Comparison of ENCODE assay signal across 10 mouse cellular contexts in genomic region chr3:121345643-121346000, GRCm38 (mm10). TPM values are rescaled to one million over a fixed set of nuclear protein-coding genes. Genes with fewer than 3 reads are reported as not detected.
DNase-seq lines count a peak whose midpoint lies in the region; ATAC-seq and TF ChIP-seq lines count a peak whose summit lies in the region.
"Had no signal": no experiment of that assay in that cellular context is flagged by ENCODE, and none has a peak within 500 bp of the region (broad histone marks: within the 10 kb centered on the region; RNA-seq: fewer than 3 reads in every experiment).

No protein-coding gene starts in this region.

- peaks cover 65% of the 10 kb centered on the region for H3K4me1 ChIP-seq in forebrain, embryonic 10.5 days
- H3K4me1 ChIP-seq in forebrain, embryonic 11.5 days (replicated peaks; ENCODE audit: control insufficient read depth, insufficient read depth, low read length): peaks cover 14% of the 10 kb centered on the region; the same call in 1 of the 2 replicates
- H3K4me1 ChIP-seq in lung, embryonic 16.5 days (replicated peaks; ENCODE audit: control insufficient read depth, insufficient read depth, low read length): peaks cover 30% of the 10 kb centered on the region
- peaks cover 29% of the 10 kb centered on the region for H3K4me1 ChIP-seq in kidney, embryonic 16.5 days (ENCODE audit: insufficient read depth, low read length)
- H3K4me1 ChIP-seq in small intestine, adult 2 months (ENCODE audit: control insufficient read depth, insufficient read depth, insufficient read length, low read length): peaks cover 18% of the 10 kb centered on the region
- peaks cover 8% of the 10 kb centered on the region; the same call in 1 of the 2 replicates for H3K4me1 ChIP-seq in midbrain, postnatal 0 days (ENCODE audit: insufficient read depth, low read length)

- peaks cover 7% of the 10 kb centered on the region; the same call in 1 of the 2 replicates for H3K27me3 ChIP-seq in forebrain, embryonic 10.5 days (ENCODE audit: poor library complexity, severe bottlenecking)
- H3K27me3 ChIP-seq in forebrain, embryonic 11.5 days (ENCODE audit: control insufficient read depth, insufficient read depth, low read length): no peaks in the 10 kb centered on the region
- no peaks in the 10 kb centered on the region for H3K27me3 ChIP-seq in lung, embryonic 16.5 days (ENCODE audit: control insufficient read depth, insufficient read depth, low read depth, low read length)
- H3K27me3 ChIP-seq in kidney, embryonic 16.5 days (ENCODE audit: insufficient read depth, low read length): no peaks in the 10 kb centered on the region
- no peaks in the 10 kb centered on the region for H3K27me3 ChIP-seq in small intestine, adult 2 months (ENCODE audit: control insufficient read depth, insufficient read depth, low read length)
- no peaks in the 10 kb centered on the region for H3K27me3 ChIP-seq in midbrain, postnatal 0 days (ENCODE audit: insufficient read depth, low read length)
- H3K27me3 ChIP-seq: neural tube, embryonic 15.5 days had no signal

- no peak for TF ChIP-seq CTCF in small intestine, adult 2 months (IDR thresholded peaks at IDR 0.05; ENCODE audit: extremely low read depth, insufficient read length, insufficient replicate concordance, low read depth, low read length)
- TF ChIP-seq CTCF in midbrain, postnatal 0 days (IDR thresholded peaks at IDR 0.05): no peak

- H3K9me3 ChIP-seq in forebrain, embryonic 10.5 days: no peaks in the 10 kb centered on the region
- no peaks in the 10 kb centered on the region for H3K9me3 ChIP-seq in forebrain, embryonic 11.5 days (ENCODE audit: control insufficient read depth, low read length)
- no peaks in the 10 kb centered on the region for H3K9me3 ChIP-seq in lung, embryonic 16.5 days (ENCODE audit: control insufficient read depth, low read length)
- no peaks in the 10 kb centered on the region for H3K9me3 ChIP-seq in kidney, embryonic 16.5 days (ENCODE audit: low read length)
- H3K9me3 ChIP-seq in midbrain, postnatal 0 days (ENCODE audit: low read length): no peaks in the 10 kb centered on the region
- H3K9me3 ChIP-seq: midbrain, embryonic 12.5 days; neural tube, embryonic 15.5 days had no signal

- no peak overlapping the region for H3K4me3 ChIP-seq in forebrain, embryonic 10.5 days
- no peak overlapping the region for H3K4me3 ChIP-seq in forebrain, embryonic 11.5 days (ENCODE audit: low read depth, low read length)
- no peak overlapping the region for H3K4me3 ChIP-seq in lung, embryonic 16.5 days (ENCODE audit: low read length)
- no peak overlapping the region for H3K4me3 ChIP-seq in kidney, embryonic 16.5 days (ENCODE audit: low read length)
- no peak overlapping the region for H3K4me3 ChIP-seq in small intestine, adult 2 months (ENCODE audit: low read depth, low read length)
- no peak overlapping the region for H3K4me3 ChIP-seq in midbrain, postnatal 0 days (ENCODE audit: low read depth, low read length)
- H3K4me3 ChIP-seq: midbrain, embryonic 12.5 days; neural tube, embryonic 15.5 days had no signal

- H3K36me3 ChIP-seq in forebrain, embryonic 10.5 days (replicated peaks): peaks cover 2% of the 10 kb centered on the region; the same call in 1 of the 2 replicates
- H3K36me3 ChIP-seq in forebrain, embryonic 11.5 days (ENCODE audit: control insufficient read depth, insufficient read depth, low read length): no peaks in the 10 kb centered on the region
- H3K36me3 ChIP-seq in lung, embryonic 16.5 days (ENCODE audit: control insufficient read depth, insufficient read depth, low read length): no peaks in the 10 kb centered on the region
- H3K36me3 ChIP-seq in kidney, embryonic 16.5 days (ENCODE audit: insufficient read depth, low read length): no peaks in the 10 kb centered on the region
- no peaks in the 10 kb centered on the region for H3K36me3 ChIP-seq in small intestine, adult 2 months (ENCODE audit: control insufficient read depth, insufficient read depth, low read length)
- no peaks in the 10 kb centered on the region for H3K36me3 ChIP-seq in midbrain, postnatal 0 days (ENCODE audit: insufficient read depth, low read length)
- H3K36me3 ChIP-seq: midbrain, embryonic 12.5 days; neural tube, embryonic 15.5 days had no signal

- no peak for DNase-seq in forebrain, embryonic 10.5 days (ENCODE audit: extremely low spot score, low spot score)
- DNase-seq in forebrain, embryonic 11.5 days (ENCODE audit: low spot score): no peak
- DNase-seq in lung, postnatal 4 days: no peak
- DNase-seq in midbrain, postnatal 0 days (ENCODE audit: low spot score): no peak
- DNase-seq in right cerebral cortex, postnatal 25 days: no peak

- TF ChIP-seq POLR2A in small intestine, adult 2 months (IDR thresholded peaks at IDR 0.05; ENCODE audit: low read depth, low read length): no peak

- no peak overlapping the region for H3K9ac ChIP-seq in forebrain, embryonic 11.5 days (ENCODE audit: low read length)
- no peak overlapping the region for H3K9ac ChIP-seq in lung, embryonic 16.5 days (ENCODE audit: low read length)
- H3K9ac ChIP-seq in kidney, embryonic 16.5 days (replicated peaks; ENCODE audit: low read length): no peak overlapping the region
- H3K9ac ChIP-seq in midbrain, postnatal 0 days (replicated peaks; ENCODE audit: low read length, poor library complexity, severe bottlenecking): no peak overlapping the region
- H3K9ac ChIP-seq: midbrain, embryonic 12.5 days; neural tube, embryonic 15.5 days had no signal

- H3K4me2 ChIP-seq in forebrain, embryonic 11.5 days (ENCODE audit: low read depth, low read length, severe bottlenecking): no peak overlapping the region
- H3K4me2 ChIP-seq in lung, embryonic 16.5 days (ENCODE audit: low read depth, low read length): no peak overlapping the region
- no peak overlapping the region for H3K4me2 ChIP-seq in kidney, embryonic 16.5 days (replicated peaks; ENCODE audit: low read depth, low read length)
- H3K4me2 ChIP-seq in midbrain, postnatal 0 days (ENCODE audit: low read depth, low read length, poor library complexity, severe bottlenecking): no peak overlapping the region
- H3K4me2 ChIP-seq: midbrain, embryonic 12.5 days; neural tube, embryonic 15.5 days had no signal

- WGBS in forebrain, embryonic 10.5 days: 74% methylated on average over 6 of the region's 6 CpGs
- WGBS in forebrain, embryonic 11.5 days: 72% methylated on average over 6 of the region's 6 CpGs
- 33% methylated on average over 6 of the region's 6 CpGs for WGBS in lung, embryonic 16.5 days
- 57% methylated on average over 6 of the region's 6 CpGs for WGBS in kidney, embryonic 16.5 days
- WGBS in small intestine, adult 2 months: 22% methylated on average over 6 of the region's 6 CpGs
- 59% methylated on average over 6 of the region's 6 CpGs for WGBS in midbrain, postnatal 0 days

- H3K27ac ChIP-seq in forebrain, embryonic 10.5 days: peak overlapping the region; percentile 77; the same call in 1 of the 2 replicates
- no peak overlapping the region for H3K27ac ChIP-seq in forebrain, embryonic 11.5 days (ENCODE audit: low read depth, low read length)
- H3K27ac ChIP-seq in lung, embryonic 16.5 days (ENCODE audit: low read length): peak overlapping the region; percentile 35
- H3K27ac ChIP-seq in kidney, embryonic 16.5 days (ENCODE audit: low read length): peak overlapping the region; percentile 41; the same call in 1 of the 2 replicates
- peak overlapping the region; percentile 60 for H3K27ac ChIP-seq in small intestine, adult 2 months (ENCODE audit: insufficient read depth, low read depth, low read length)
- H3K27ac ChIP-seq in midbrain, postnatal 0 days (ENCODE audit: low read depth, low read length): no peak overlapping the region
- H3K27ac ChIP-seq: neural tube, embryonic 15.5 days had no signal

- ATAC-seq in forebrain, embryonic 11.5 days (replicated peaks; ENCODE audit: low FRiP score): no peak
- ATAC-seq in lung, embryonic 16.5 days (ENCODE audit: low read depth): no peak
- no peak for ATAC-seq in kidney, embryonic 16.5 days (ENCODE audit: low FRiP score, low TSS enrichment)
- ATAC-seq in midbrain, postnatal 0 days (ENCODE audit: low FRiP score): no peak

RNA-seq across cellular contexts. Expression of gene Alg14, which starts 54.0 kb away (rescaled TPM):
- 30.9 and 34.0 TPM in 2 replicates for polyA plus RNA-seq in forebrain, embryonic 10.5 days (2016; fragmentation: Nextera tagmentation; extraction: Ambion mirVana)
- 28.9 and 30.2 TPM in 2 replicates for polyA plus RNA-seq in forebrain, embryonic 11.5 days (2014; fragmentation: Nextera tagmentation; extraction: Ambion mirVana)
- 46.6 and 48.1 TPM in 2 replicates for polyA plus RNA-seq in lung, embryonic 16.5 days (2015; fragmentation: Nextera tagmentation; extraction: Ambion mirVana)
- polyA plus RNA-seq in kidney, embryonic 16.5 days (2015; fragmentation: Nextera tagmentation; extraction: Ambion mirVana): 42.0 and 43.5 TPM in 2 replicates
- 5.1 and 6.4 TPM in 2 replicates for polyA plus RNA-seq in small intestine, adult 2 months (2012; rRNA removed)
- 18.5 and 18.8 TPM in 2 replicates for total RNA-seq in midbrain, postnatal 0 days (2014; rRNA removed)
- 26.0 and 31.1 TPM in 2 replicates for polyA plus RNA-seq in midbrain, postnatal 0 days (2015; fragmentation: Nextera tagmentation; extraction: Ambion mirVana)

Comparison
In these comparisons a context has a peak if more than half of its experiments do, and no peak if none do; other contexts are left out.
1. H3K27ac ChIP-seq: peak in forebrain, embryonic 10.5 days (single experiment), lung, embryonic 16.5 days (single experiment), kidney, embryonic 16.5 days (single experiment) and small intestine, adult 2 months (single experiment); none in forebrain, embryonic 11.5 days (single experiment) and midbrain, postnatal 0 days (single experiment).